Mouse (Mus musculus): ENCODE measurements around the gene Car10.

GRCm38 (mm10) chr11:93095588-93095987 lies 2.2 kb upstream of the Car10 start:
- TF ChIP-seq POLR2A (IDR thresholded peaks at IDR 0.05; ENCODE audit: low read depth, low read length) (no peak), CTCF (IDR thresholded peaks at IDR 0.05; ENCODE audit: extremely low read depth, insufficient read length, insufficient replicate concordance, low read depth, low read length) (no peak)

Measured in small intestine, adult 2 months (tissue).